Comparison of ENCODE assay signal across 32 mouse cellular contexts in genomic region chr17:73531896-73532295, GRCm38 (mm10).
DNase-seq lines count a peak whose midpoint lies in the region; ATAC-seq lines count a peak whose summit lies in the region.
"Had no signal": no experiment of that assay in that cellular context is flagged by ENCODE, and none has a peak within 500 bp of the region (broad histone marks: within the 10 kb centered on the region; RNA-seq: fewer than 3 reads in every experiment).

No protein-coding gene starts in this region.

- H3K27ac ChIP-seq in hindbrain, embryonic 16.5 days (ENCODE audit: low read depth, low read length): no peak overlapping the region
- H3K27ac ChIP-seq in forebrain, embryonic 16.5 days (ENCODE audit: low read length): no peak overlapping the region
- no peak overlapping the region for H3K27ac ChIP-seq in midbrain, embryonic 13.5 days
- H3K27ac ChIP-seq: embryonic facial prominence, embryonic 13.5 days; forebrain, embryonic 10.5 days; forebrain, embryonic 15.5 days; heart, embryonic 10.5 days; heart, embryonic 15.5 days; hindbrain, embryonic 12.5 days; limb, embryonic 12.5 days; midbrain, embryonic 12.5 days; neural tube, embryonic 13.5 days; stomach, embryonic 15.5 days had no signal

- no peaks in the 10 kb centered on the region for H3K36me3 ChIP-seq in hindbrain, embryonic 16.5 days (ENCODE audit: control insufficient read depth, insufficient read depth, low read length)
- H3K36me3 ChIP-seq in forebrain, embryonic 16.5 days (ENCODE audit: control insufficient read depth, insufficient read depth): no peaks in the 10 kb centered on the region
- no peaks in the 10 kb centered on the region for H3K36me3 ChIP-seq in midbrain, embryonic 13.5 days
- H3K36me3 ChIP-seq: embryonic facial prominence, embryonic 13.5 days; forebrain, embryonic 10.5 days; forebrain, embryonic 15.5 days; heart, embryonic 10.5 days; heart, embryonic 15.5 days; hindbrain, embryonic 12.5 days; limb, embryonic 12.5 days; midbrain, embryonic 12.5 days; stomach, embryonic 15.5 days had no signal

- peak; percentile 68 to 72 for DNase-seq in spleen, postnatal 36 days (ENCODE audit: low spot score in 2 of 2)
- DNase-seq in spleen, adult 18-20 months: no peak
- peak; percentile 20 for DNase-seq in c-Kit-positive CD71-negative TER-119-negative erythroid progenitor cells, embryonic 14.5 days (ENCODE audit: low read depth)
- DNase-seq: adrenal gland, postnatal 10 days; cerebellum, adult 11-12 months; cerebellum, adult 9-11 months; gastrocnemius, postnatal 14 days; heart, adult 11 months; kidney, adult 9 months; kidney, postnatal 10 days; retina, postnatal 1 day; right cerebral cortex, postnatal 14 days; thymus, postnatal 25 days had no signal

- H3K9me3 ChIP-seq in hindbrain, embryonic 16.5 days (ENCODE audit: control insufficient read depth, low read length): no peaks in the 10 kb centered on the region
- no peaks in the 10 kb centered on the region for H3K9me3 ChIP-seq in forebrain, embryonic 16.5 days (ENCODE audit: control insufficient read depth, low read length)
- no peaks in the 10 kb centered on the region for H3K9me3 ChIP-seq in midbrain, embryonic 13.5 days
- H3K9me3 ChIP-seq: embryonic facial prominence, embryonic 13.5 days; forebrain, embryonic 10.5 days; forebrain, embryonic 15.5 days; heart, embryonic 10.5 days; heart, embryonic 15.5 days; hindbrain, embryonic 12.5 days; limb, embryonic 12.5 days; midbrain, embryonic 12.5 days; neural tube, embryonic 13.5 days; stomach, embryonic 15.5 days had no signal

- no peaks in the 10 kb centered on the region for H3K27me3 ChIP-seq in hindbrain, embryonic 16.5 days (replicated peaks; ENCODE audit: control insufficient read depth, insufficient read depth, low read length)
- H3K27me3 ChIP-seq in forebrain, embryonic 16.5 days (replicated peaks; ENCODE audit: control insufficient read depth, insufficient read depth, low read length): no peaks in the 10 kb centered on the region
- H3K27me3 ChIP-seq in midbrain, embryonic 13.5 days: no peaks in the 10 kb centered on the region
- H3K27me3 ChIP-seq: embryonic facial prominence, embryonic 13.5 days; forebrain, embryonic 15.5 days; heart, embryonic 15.5 days; hindbrain, embryonic 12.5 days; limb, embryonic 12.5 days; megakaryocyte, embryonic 14.5 days; midbrain, embryonic 12.5 days; neural tube, embryonic 13.5 days; Patski; stomach, embryonic 15.5 days had no signal

- 89% methylated on average over 2 of the region's 2 CpGs for WGBS in hindbrain, embryonic 16.5 days
- WGBS in forebrain, embryonic 16.5 days: 93% methylated on average over 2 of the region's 2 CpGs
- WGBS in midbrain, embryonic 13.5 days: 90% methylated on average over 2 of the region's 2 CpGs

- no peaks in the 10 kb centered on the region for H3K4me1 ChIP-seq in hindbrain, embryonic 16.5 days (ENCODE audit: control insufficient read depth, insufficient read depth, low read depth, low read length)
- H3K4me1 ChIP-seq in forebrain, embryonic 16.5 days (replicated peaks; ENCODE audit: control insufficient read depth, insufficient read depth, low read length): no peaks in the 10 kb centered on the region
- H3K4me1 ChIP-seq in midbrain, embryonic 13.5 days (replicated peaks): no peaks in the 10 kb centered on the region
- H3K4me1 ChIP-seq: embryonic facial prominence, embryonic 13.5 days; forebrain, embryonic 10.5 days; forebrain, embryonic 15.5 days; heart, embryonic 10.5 days; heart, embryonic 15.5 days; hindbrain, embryonic 12.5 days; limb, embryonic 12.5 days; megakaryocyte, embryonic 14.5 days; midbrain, embryonic 12.5 days; neural tube, embryonic 13.5 days; stomach, embryonic 15.5 days had no signal

- H3K4me2 ChIP-seq in hindbrain, embryonic 16.5 days (ENCODE audit: low read length): no peak overlapping the region
- no peak overlapping the region for H3K4me2 ChIP-seq in forebrain, embryonic 16.5 days (ENCODE audit: low read length)
- no peak overlapping the region for H3K4me2 ChIP-seq in midbrain, embryonic 13.5 days (replicated peaks)
- H3K4me2 ChIP-seq: embryonic facial prominence, embryonic 13.5 days; forebrain, embryonic 15.5 days; heart, embryonic 15.5 days; hindbrain, embryonic 12.5 days; limb, embryonic 12.5 days; liver, embryonic 11.5 days; midbrain, embryonic 12.5 days; neural tube, embryonic 13.5 days; stomach, embryonic 15.5 days had no signal

- H3K9ac ChIP-seq in hindbrain, embryonic 16.5 days (ENCODE audit: low read depth, low read length): no peak overlapping the region
- H3K9ac ChIP-seq in forebrain, embryonic 16.5 days (replicated peaks; ENCODE audit: low read depth, low read length): no peak overlapping the region
- H3K9ac ChIP-seq in midbrain, embryonic 13.5 days (replicated peaks): no peak overlapping the region
- H3K9ac ChIP-seq: embryonic facial prominence, embryonic 13.5 days; forebrain, embryonic 15.5 days; heart, embryonic 15.5 days; hindbrain, embryonic 12.5 days; limb, embryonic 12.5 days; midbrain, embryonic 12.5 days; neural tube, embryonic 13.5 days; stomach, embryonic 15.5 days had no signal

- ATAC-seq in megakaryocyte, adult 5-6 weeks (ENCODE audit: poor library complexity, severe bottlenecking): peak; percentile 62
- no peak for ATAC-seq in hindbrain, embryonic 16.5 days
- ATAC-seq in forebrain, embryonic 16.5 days: no peak
- ATAC-seq in midbrain, embryonic 13.5 days: no peak
- ATAC-seq: forebrain, embryonic 15.5 days; intestine, postnatal 0 days; lung, postnatal 0 days; Patski had no signal

- H3K4me3 ChIP-seq in hindbrain, embryonic 16.5 days (ENCODE audit: low read length): no peak overlapping the region
- no peak overlapping the region for H3K4me3 ChIP-seq in forebrain, embryonic 16.5 days (replicated peaks; ENCODE audit: low read length)
- H3K4me3 ChIP-seq in midbrain, embryonic 13.5 days (replicated peaks): no peak overlapping the region
- H3K4me3 ChIP-seq: embryonic facial prominence, embryonic 13.5 days; forebrain, embryonic 10.5 days; forebrain, embryonic 15.5 days; heart, embryonic 10.5 days; heart, embryonic 15.5 days; hindbrain, embryonic 12.5 days; limb, embryonic 12.5 days; megakaryocyte, embryonic 14.5 days; midbrain, embryonic 12.5 days; neural tube, embryonic 13.5 days; stomach, embryonic 15.5 days had no signal

Comparison
In these comparisons a context has a peak if more than half of its experiments do, and no peak if none do; other contexts are left out.
1. DNase-seq: peak in spleen, postnatal 36 days (2 of 2) and c-Kit-positive CD71-negative TER-119-negative erythroid progenitor cells, embryonic 14.5 days (single experiment); none in spleen, adult 18-20 months (0 of 2).